Mouse (Mus musculus) spleen, postnatal 0 days (tissue): ENCODE results near the gene Olfr594. TPM values are rescaled to one million over a fixed set of nuclear protein-coding genes. Genes with fewer than 3 reads are reported as not detected.

Experiments
- polyA plus RNA-seq: library from polyadenylated mRNA; unstranded; fragments of >200 nt; fragmentation: Nextera tagmentation; extraction: Ambion mirVana; gene quantifications from 2 replicates; pipeline ENCODE4 v1.2.1, GENCODE M21; 2015

Gene Olfr594
- polyA plus RNA-seq: not detected in 2 replicates

GRCm38 (mm10) chr7:103216696-103217095 is at the start of gene Olfr594:
Gene Olfr594 (plus strand): TSS chr7:103216996.

GRCm38 (mm10) chr7:103178240-103178639 is 38.6 kb upstream of the Olfr594 start, which contains the start of gene Olfr591:
Gene Olfr591 (minus strand): TSS chr7:103178340.

GRCm38 (mm10) chr7:103184503-103184902 is 32.3 kb upstream of the Olfr594 start, which contains the start of gene Olfr592:
Gene Olfr592 (plus strand): TSS chr7:103184803.

GRCm38 (mm10) chr7:103211562-103211961 is 5.2 kb upstream of the Olfr594 start, which contains the start of gene Olfr593:
Gene Olfr593 (plus strand): TSS chr7:103211862.

GRCm38 (mm10) chr7:103252405-103252804 is 35.6 kb downstream of the Olfr594 start, which contains the start of gene Usp17ld:
Gene Usp17ld (minus strand): TSS chr7:103252505.

Other genes starting within 250 kb of the Olfr594 start
- gene Olfr577, start 241.1 kb upstream of the Olfr594 start, polyA plus RNA-seq: not detected in 2 replicates
- gene Olfr578, start 227.7 kb upstream of the Olfr594 start, polyA plus RNA-seq: not detected in 2 replicates
- not detected in 2 replicates for gene Olfr582, start 179.0 kb upstream of the Olfr594 start, polyA plus RNA-seq
- gene Olfr583, start 165.7 kb upstream of the Olfr594 start, polyA plus RNA-seq: not detected in 2 replicates
- not detected in 2 replicates for gene Olfr584, start 135.1 kb upstream of the Olfr594 start, polyA plus RNA-seq
- not detected in 2 replicates for gene Olfr585, start 119.3 kb upstream of the Olfr594 start, polyA plus RNA-seq
- not detected in 2 replicates for gene Olfr586, start 91.4 kb upstream of the Olfr594 start, polyA plus RNA-seq
- not detected in 2 replicates for gene Olfr588-ps1, start 76.1 kb upstream of the Olfr594 start, polyA plus RNA-seq
- not detected in 2 replicates for gene Olfr589, start 60.6 kb upstream of the Olfr594 start, polyA plus RNA-seq
- gene Olfr591, start 38.7 kb upstream of the Olfr594 start, polyA plus RNA-seq: not detected in 2 replicates
- not detected in 2 replicates for gene Olfr592, start 32.2 kb upstream of the Olfr594 start, polyA plus RNA-seq
- gene Olfr593, start 5.1 kb upstream of the Olfr594 start, polyA plus RNA-seq: not detected in 2 replicates
- gene Usp17ld, start 35.5 kb downstream of the Olfr594 start, polyA plus RNA-seq: not detected in 2 replicates
- not detected in 2 replicates for gene Olfr596, start 88.7 kb downstream of the Olfr594 start, polyA plus RNA-seq
- not detected in 2 replicates for gene Olfr597, start 99.3 kb downstream of the Olfr594 start, polyA plus RNA-seq
- not detected in 2 replicates for gene Olfr598, start 106.6 kb downstream of the Olfr594 start, polyA plus RNA-seq
- not detected in 2 replicates for gene Olfr599, start 118.9 kb downstream of the Olfr594 start, polyA plus RNA-seq
- not detected in 2 replicates for gene Olfr600, start 132.7 kb downstream of the Olfr594 start, polyA plus RNA-seq
- gene Olfr601, start 145.7 kb downstream of the Olfr594 start, polyA plus RNA-seq: not detected in 2 replicates
- gene Olfr603, start 169.2 kb downstream of the Olfr594 start, polyA plus RNA-seq: not detected in 2 replicates
- not detected in 2 replicates for gene Usp17lc, start 198.1 kb downstream of the Olfr594 start, polyA plus RNA-seq
- not detected in 2 replicates for gene Olfr605, start 228.4 kb downstream of the Olfr594 start, polyA plus RNA-seq
- gene Olfr606, start 232.1 kb downstream of the Olfr594 start, polyA plus RNA-seq: not detected in 2 replicates
- gene Olfr607, start 247.2 kb downstream of the Olfr594 start, polyA plus RNA-seq: not detected in 2 replicates